Mouse (Mus musculus) liver, adult 2 months (tissue): ENCODE results near the gene Wdr35.

Experiments used
- CTCF ChIP-seq: fragments of 200-500 bp; IDR thresholded peaks from 2 replicates; pipeline ENCODE4 v1.5.1; 2011; ENCODE audit warnings: low read depth, low read length, control low read depth
- POLR2A ChIP-seq: fragments of 200-500 bp; IDR thresholded peaks from 2 replicates; pipeline ENCODE4 v1.6.1; 2011; ENCODE audit warnings: low read length, control low read depth; ENCODE audit not compliant: insufficient read depth; ENCODE audit errors: extremely low read depth

GRCm38 (mm10) chr12:9044666-9045065 is 71.0 kb downstream of the Wdr35 start:
- TF ChIP-seq POLR2A: no peak
- TF ChIP-seq CTCF: no peak
